Mouse (Mus musculus) yolk sac, embryonic 10.5 days (tissue): Measurements from ENCODE around the gene Zfp598.
A peak's percentile ranks its signal among the peaks of the same experiment; 100 is the strongest.
"Not testable (repeated sequence)": the region's sequence is repeated elsewhere in the genome, so short reads cannot be mapped to it uniquely, and the experiment has no call there.

Experiments
- DNase-seq: peaks from one replicate; pipeline ENCODE4 v3.0.0-alpha.2; 2017; ENCODE audit warnings: low spot score

Gene Zfp598

DNA sequence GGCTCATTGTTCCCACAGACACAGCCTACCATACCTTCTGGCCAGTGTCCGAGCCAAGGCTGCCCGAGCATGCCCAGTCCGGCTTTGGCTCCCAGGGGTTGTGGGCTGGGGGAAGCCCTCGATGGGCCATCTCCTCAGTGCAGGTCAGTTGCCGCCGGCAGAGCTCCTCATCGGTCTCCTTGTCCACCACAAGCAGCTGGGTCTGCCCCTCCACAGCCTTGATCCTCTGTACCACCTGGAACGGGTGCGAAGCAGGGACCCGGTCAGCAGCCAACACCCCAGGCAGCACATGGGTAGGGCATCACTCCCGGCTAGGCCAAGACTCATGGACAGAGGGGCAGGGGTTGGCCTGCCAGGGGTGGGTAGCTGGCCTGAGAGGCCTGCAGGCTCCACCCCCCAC is 22.0 kb upstream of the Zfp598 start:
- DNase-seq: no peak

GRCm38 (mm10) chr17:24648731-24649377 is 20.6 kb upstream of the Zfp598 start:
- DNase-seq: no peak

GRCm38 (mm10) chr17:24649581-24650069 is 19.9 kb upstream of the Zfp598 start:
- DNase-seq: peak; percentile 47

DNA sequence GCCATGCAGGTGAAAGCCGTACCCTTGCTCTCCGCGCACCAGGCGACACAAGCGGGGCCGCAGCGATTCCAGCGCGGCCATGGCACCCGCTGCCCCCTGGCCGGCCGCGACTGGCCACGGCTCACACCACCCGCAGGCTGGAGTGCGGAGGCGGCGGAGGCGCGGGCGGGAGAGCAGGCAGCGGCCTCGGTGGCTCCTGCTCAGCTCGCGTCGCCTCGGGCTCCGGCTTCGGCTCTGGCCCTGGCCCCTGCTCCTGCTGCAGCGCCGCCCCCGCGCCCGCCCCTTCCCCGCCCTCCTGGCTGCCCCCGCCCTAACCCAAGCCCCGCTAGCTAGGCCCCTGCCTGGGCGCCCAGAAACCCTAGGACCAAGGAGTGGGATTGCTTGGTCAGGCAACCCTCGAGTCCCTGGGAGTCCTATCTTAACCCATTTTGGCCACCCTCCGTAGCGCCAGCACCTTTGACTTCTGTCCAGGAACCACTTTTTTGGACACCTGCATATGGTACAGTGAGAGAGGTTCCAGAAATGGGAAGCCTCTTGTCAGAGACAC is 19.3 kb upstream of the Zfp598 start, which contains the start of gene Slc9a3r2:
Gene Slc9a3r2 (minus strand): TSS at position 258 of the 547 bp plus-strand sequence.
- peak; percentile 83 for DNase-seq

DNA sequence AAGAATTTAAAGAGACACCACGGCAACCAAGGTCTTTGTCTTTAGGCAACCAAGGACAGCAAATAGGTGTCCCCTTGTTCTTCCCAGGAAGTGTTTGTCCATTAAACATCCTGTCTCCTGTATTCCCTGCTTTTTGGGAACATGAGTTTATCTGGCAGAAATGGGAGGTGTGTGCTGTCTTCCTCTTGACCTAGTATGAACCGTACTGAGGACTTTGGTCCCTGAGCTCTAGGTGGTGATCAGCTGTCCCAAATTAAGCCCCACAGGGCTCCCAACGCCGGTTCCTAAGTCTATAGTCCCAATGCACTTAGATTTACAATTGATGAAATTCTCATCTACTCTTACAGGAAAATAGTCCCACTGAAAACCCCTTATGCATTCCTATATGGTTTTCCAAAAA is 18.7 kb upstream of the Zfp598 start:
- DNase-seq: no peak

DNA sequence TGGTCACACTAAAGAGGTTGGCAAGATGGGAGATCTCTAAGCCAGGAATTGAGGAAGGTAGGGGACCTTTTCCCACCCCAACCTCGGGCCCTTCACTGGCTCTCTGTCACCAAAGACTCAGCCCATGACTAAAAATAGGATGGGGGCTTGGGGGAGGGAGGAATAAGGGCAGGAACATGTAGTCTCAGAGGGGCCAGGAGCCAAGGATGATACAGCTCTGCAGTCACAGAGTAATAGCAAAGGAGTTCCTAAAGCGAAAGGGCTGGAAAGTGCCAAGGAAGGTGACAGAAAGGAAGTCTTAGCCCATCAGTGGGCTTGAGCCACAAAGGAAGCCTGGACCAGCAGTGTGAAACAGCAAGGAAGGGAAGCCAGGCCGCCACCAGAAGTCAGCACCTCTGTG is 17.7 kb upstream of the Zfp598 start:
- DNase-seq: no peak

GRCm38 (mm10) chr17:24653967-24654710 is 15.3 kb upstream of the Zfp598 start:
- DNase-seq: peak; percentile 75

DNA sequence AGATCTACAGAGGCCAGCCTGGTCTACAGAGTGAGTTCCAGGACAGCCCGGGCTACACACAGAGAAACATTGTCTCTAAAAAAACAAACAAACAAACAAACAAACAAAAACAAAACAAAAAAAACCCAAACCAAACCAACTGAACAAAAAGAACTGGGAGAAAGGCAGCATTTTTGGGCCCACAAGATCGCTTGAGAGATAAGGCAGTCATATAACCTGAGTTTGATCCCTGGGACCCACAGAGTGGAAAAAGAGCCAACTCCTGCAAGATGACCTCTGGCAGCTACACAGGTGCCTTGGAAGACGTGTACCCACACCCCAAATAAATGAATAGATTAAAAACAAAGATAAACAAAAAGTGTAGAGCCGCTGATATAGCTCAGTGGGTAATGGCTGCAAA is 14.5 kb upstream of the Zfp598 start:
- DNase-seq: no peak

DNA sequence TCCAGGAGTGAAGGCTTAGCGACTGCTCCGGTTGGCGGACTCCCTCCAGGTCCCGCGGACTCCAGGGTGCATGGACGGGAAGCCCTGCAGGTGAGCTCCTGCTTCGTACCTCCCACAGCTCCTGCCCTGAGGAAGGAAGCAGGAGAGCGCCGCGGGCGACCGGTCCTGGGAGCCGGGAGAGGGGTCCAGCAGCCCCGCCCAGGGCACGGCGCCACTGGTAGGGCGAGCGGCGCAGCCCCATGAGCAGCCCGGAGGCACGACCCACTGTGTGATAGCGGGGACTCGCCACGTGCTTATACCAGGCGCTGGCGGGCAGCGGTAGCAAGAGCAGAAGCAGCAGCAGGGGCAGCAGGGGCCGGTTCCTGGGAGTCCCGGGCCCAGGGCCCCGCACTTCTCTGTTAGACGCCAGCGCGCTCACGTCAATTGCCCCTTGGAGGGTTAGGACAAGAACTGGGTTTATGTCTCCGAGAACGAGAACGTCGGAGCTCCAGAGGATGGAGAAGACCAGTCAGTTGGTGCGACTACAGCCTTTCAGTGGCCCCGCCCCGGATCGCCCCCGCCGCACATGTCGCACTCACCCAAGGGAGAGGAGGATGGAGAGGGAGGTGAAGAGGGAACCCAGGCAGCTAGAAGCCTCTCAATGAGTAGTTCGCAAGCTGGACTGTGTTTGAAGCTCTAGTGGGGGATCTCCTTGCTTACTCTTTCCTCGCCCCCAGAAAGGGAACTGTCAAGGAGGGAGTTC is 11.3 kb upstream of the Zfp598 start, which contains the start of gene Npw:
Gene Npw (minus strand): TSS at position 441 of the 742 bp plus-strand sequence.
- DNase-seq: no peak

DNA sequence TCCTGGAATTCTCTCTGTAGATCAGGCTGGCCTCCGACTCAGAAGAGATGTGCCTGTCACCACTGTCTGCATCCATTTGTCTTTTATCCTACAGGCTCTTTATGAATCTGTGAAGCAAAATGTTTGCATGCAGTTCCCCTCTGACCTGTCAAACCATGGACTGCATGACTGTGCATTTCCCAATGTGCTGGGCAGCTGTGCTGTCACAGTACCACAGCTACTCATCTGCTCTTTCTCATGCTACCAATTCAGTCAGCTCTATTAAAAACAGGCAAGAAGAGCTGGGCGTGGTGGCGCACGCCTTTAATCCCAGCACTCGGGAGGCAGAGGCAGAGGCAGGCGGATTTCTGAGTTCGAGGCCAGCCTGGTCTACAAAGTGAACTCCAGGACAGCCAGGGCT is 2.5 kb upstream of the Zfp598 start:
- not testable (repeated sequence) for DNase-seq

GRCm38 (mm10) chr17:24667416-24667815 is 2.1 kb upstream of the Zfp598 start:
- peak; percentile 55 for DNase-seq

DNA sequence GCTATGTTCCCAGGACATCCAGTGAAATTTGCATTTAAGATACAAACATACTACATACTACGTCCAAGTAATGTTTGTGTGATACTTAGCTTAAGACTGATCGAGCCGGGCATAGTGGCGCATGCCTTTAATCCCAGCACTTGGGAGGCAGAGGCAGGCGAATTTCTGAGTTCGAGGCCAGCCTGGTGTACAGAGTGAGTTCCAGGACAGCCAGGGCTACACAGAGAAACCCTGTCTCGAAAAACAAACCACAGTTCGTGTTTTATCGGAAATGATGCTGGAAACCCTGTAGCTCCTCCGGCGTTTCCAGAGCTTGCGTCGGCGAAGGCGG is 308 bp upstream of the Zfp598 start:
- DNase-seq: not testable (repeated sequence)

DNA sequence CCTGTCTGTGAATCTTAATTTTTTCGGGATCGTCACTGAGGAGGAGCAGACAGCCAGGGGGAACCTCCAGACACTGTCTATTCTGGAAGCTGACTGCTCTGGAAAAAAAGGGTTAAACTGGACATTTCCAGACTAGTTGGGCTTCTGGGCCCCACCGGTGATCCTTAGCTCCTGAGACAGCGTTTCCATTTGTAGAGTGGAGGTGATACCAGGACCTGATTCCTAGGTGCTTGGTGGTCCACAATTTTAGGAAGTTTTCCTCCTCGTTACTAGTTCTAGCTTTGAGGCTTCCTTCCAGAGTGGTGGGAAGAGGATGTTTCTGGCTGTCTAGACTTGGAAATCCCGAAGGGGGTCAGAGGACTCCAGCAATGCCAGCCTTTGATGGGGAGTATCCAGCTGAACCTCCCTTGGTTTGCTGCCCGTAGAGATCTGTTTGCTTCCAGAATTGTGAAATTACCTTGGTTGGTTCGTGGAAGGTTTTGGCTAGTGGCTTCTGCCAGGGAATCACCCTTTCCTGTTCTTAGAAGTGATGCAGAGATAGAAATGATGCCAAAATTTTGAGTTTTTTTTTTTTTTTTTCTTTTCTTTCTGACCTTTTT is 858 bp downstream of the Zfp598 start:
- DNase-seq: no peak

DNA sequence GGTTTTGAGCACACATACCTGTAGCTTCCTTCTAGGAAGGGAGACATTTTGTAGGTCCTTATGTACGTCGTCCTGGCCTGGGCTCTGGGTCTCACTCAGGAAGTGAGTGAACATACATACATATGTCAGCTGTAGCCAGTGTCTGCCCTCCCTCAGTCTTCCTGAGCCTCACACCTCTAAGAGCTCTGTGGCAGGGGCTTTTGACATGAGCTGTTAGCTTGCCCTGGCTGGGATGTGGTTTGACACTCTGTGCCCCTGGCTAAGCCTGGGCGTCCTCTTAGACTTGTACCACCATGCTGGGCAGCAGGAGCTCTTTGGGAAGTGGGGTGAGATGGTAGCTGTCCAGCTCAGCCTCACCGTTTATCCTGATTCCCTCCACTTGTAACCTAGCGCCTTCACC is 1.9 kb downstream of the Zfp598 start:
- DNase-seq: no peak

GRCm38 (mm10) chr17:24672141-24672540 is 2.7 kb downstream of the Zfp598 start:
- peak; percentile 85 for DNase-seq

GRCm38 (mm10) chr17:24674277-24674676 is 4.8 kb downstream of the Zfp598 start:
- DNase-seq: no peak

GRCm38 (mm10) chr17:24676187-24676586 is 6.7 kb downstream of the Zfp598 start:
- DNase-seq: no peak

GRCm38 (mm10) chr17:24676877-24677276 is 7.4 kb downstream of the Zfp598 start:
- no peak for DNase-seq

DNA sequence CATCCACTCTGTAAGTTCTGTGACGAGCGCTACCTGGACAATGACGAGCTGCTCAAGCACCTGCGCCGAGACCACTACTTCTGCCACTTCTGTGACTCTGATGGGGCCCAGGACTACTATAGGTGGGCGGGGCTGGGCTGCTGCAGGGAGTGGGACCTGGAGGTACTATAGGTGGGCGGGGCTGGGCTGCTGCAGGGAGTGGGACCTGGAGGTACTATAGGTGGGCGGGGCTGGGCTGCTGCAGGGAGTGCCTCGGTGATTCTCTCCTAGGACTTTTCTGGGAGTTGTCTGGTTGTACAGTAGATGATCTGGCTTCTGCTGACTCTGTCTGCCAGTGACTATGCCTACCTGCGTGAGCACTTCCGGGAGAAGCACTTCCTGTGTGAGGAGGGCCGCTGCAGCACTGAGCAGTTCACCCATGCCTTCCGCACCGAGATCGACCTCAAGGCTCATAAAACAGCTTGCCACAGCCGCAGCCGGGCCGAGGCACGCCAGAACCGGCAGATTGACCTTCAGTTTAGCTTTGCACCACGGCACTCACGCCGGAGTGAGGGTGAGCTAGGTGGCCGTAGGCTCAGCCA is 8.1 kb downstream of the Zfp598 start:
- DNase-seq: no peak

DNA sequence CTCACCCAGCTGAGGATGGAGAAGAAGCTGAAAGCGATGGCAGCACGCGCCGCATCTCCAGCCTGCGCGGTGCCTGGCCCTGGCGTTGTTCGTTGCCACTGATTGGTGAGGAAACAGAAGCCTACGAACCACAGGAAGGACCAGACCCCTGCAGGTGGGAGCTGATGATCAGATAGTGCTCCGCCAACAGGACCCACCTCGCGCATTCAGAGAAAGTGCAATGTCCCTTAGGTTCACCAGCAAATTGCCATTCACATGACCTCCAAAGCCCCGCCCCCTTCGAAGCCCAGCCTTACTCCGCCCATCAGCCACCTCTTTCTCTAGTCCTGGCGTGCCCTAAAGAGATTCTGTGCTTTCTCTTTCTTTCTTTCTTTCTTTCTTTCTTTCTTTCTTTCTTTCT is 17.0 kb downstream of the Zfp598 start:
- DNase-seq: peak; percentile 78

DNA sequence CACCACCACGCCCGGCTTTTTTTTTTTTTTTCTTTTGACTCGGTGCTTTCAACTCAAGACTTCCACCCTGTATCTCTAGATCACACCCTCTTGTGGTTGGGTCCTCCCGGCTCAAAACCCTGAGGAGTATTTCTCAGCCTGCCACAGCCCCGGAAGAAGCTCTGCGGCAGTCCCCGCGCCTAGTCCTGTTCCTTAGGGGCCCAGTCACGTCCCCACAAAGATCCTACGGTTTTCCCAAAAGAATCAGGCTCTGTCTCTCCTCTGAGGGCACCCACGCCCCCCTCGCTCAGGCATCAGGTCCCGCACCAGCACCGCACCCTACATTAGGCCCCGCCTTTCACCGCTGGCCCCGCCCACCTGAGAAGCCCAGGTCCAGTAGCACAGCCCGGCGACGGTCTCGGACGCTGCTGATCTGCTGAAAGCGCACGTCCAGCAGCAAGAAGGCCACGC is 17.7 kb downstream of the Zfp598 start:
- peak; percentile 71 for DNase-seq

- no peak for DNase-seq
Observed at GRCm38 (mm10) chr17:24687599-24687998, 18.1 kb downstream of the Zfp598 start.
